Mouse (Mus musculus) right cerebral cortex, postnatal 36 days (tissue): ENCODE data around the gene Akr1b8.
A peak's percentile ranks its signal among the peaks of the same experiment; 100 is the strongest.
"Not testable (repeated sequence)": the region's sequence is repeated elsewhere in the genome, so short reads cannot be mapped to it uniquely, and the experiment has no call there.

Experiments used
- DNase-seq, 2 experiments: peaks; one replicate each; pipeline ENCODE4 v3.0.0; 2022; ENCODE audit warnings: low spot score in 2 of 2, mixed read lengths in 1 of 2

Akr1b8 gene

GRCm38 (mm10) chr6:34353658-34354353, at the start of gene Akr1b8:
Gene Akr1b8 (plus strand): TSS chr6:34354119.
- DNase-seq, result no peak

GRCm38 (mm10) chr6:34304675-34305241, 49.2 kb upstream of the Akr1b8 start:
- no peak for DNase-seq

GRCm38 (mm10) chr6:34306797-34307196, 47.1 kb upstream of the Akr1b8 start:
- no peak for DNase-seq

- DNase-seq, result no peak
Measured at GRCm38 (mm10) chr6:34309526-34309925, 44.4 kb upstream of the Akr1b8 start.

GRCm38 (mm10) chr6:34310023-34310595, 43.8 kb upstream of the Akr1b8 start:
- no peak for DNase-seq

- no peak for DNase-seq
Measured at GRCm38 (mm10) chr6:34313386-34313785, 40.5 kb upstream of the Akr1b8 start.

GRCm38 (mm10) chr6:34313921-34314320, 40.0 kb upstream of the Akr1b8 start:
- no peak for DNase-seq

- peak; percentile 88 to 92 for DNase-seq
Measured at GRCm38 (mm10) chr6:34316854-34317771, 36.8 kb upstream of the Akr1b8 start, which contains the start of gene Akr1b3. Gene Akr1b3 (minus strand): TSS chr6:34317478.

- DNase-seq, result no peak
Measured at GRCm38 (mm10) chr6:34318172-34318571, 35.7 kb upstream of the Akr1b8 start.

- no peak for DNase-seq
Measured at GRCm38 (mm10) chr6:34318636-34319035, 35.3 kb upstream of the Akr1b8 start.

- no peak for DNase-seq
Measured at GRCm38 (mm10) chr6:34322121-34322520, 31.8 kb upstream of the Akr1b8 start.

- no peak for DNase-seq
Measured at GRCm38 (mm10) chr6:34331379-34331778, 22.5 kb upstream of the Akr1b8 start.

- not testable (repeated sequence) for DNase-seq
Measured at GRCm38 (mm10) chr6:34331804-34332203, 22.1 kb upstream of the Akr1b8 start.

GRCm38 (mm10) chr6:34334673-34335072, 19.2 kb upstream of the Akr1b8 start:
- DNase-seq, result no peak

GRCm38 (mm10) chr6:34337799-34338198, 16.1 kb upstream of the Akr1b8 start:
- no peak for DNase-seq

- no peak for DNase-seq
Measured at GRCm38 (mm10) chr6:34341991-34342390, 11.9 kb upstream of the Akr1b8 start.

- DNase-seq, result no peak
Measured at GRCm38 (mm10) chr6:34342476-34342875, 11.4 kb upstream of the Akr1b8 start.

GRCm38 (mm10) chr6:34343426-34343825, 10.5 kb upstream of the Akr1b8 start:
- DNase-seq, result no peak

GRCm38 (mm10) chr6:34344135-34344850, 9.6 kb upstream of the Akr1b8 start:
- DNase-seq, result no peak

- no peak for DNase-seq
Measured at GRCm38 (mm10) chr6:34344935-34345334, 9.0 kb upstream of the Akr1b8 start.
